Mouse (Mus musculus) liver, embryonic 14.5 days (tissue): ENCODE measurements around the gene Tmem143. TPM values are rescaled to one million over a fixed set of nuclear protein-coding genes. Genes with fewer than 3 reads are reported as not detected.
A peak's percentile ranks its signal among the peaks of the same experiment; 100 is the strongest.

Source experiments
- ATAC-seq: fragments of 200-750 bp; cut with Nextera tagmentation; 2 replicates; pipeline ENCODE4 v1.8.0; 2017; ENCODE audit warnings: moderate number of reproducible peaks, mild to moderate bottlenecking, moderate library complexity; ENCODE audit not compliant: insufficient read depth
- DNase-seq, 3 experiments: peaks; one replicate each; pipeline ENCODE4 v3.0.0-alpha.2; 2012 to 2013; ENCODE audit warnings: low read depth in 3 of 3, low spot score in 3 of 3
- H3K27ac ChIP-seq: fragments of 300-500 bp; sonication (generic); 2 replicates; pipeline ENCODE4 v1.5.1; 2014; ENCODE audit warnings: moderate library complexity, mild to moderate bottlenecking, control low read depth, inconsistent platforms
- H3K27me3 ChIP-seq: fragments of 300-500 bp; sonication (generic); 2 replicates; pipeline ENCODE4 v1.6.1; 2014; ENCODE audit warnings: mild to moderate bottlenecking, low read length, moderate library complexity; ENCODE audit not compliant: control insufficient read depth, insufficient read depth
- H3K36me3 ChIP-seq: fragments of 300-500 bp; sonication (generic); replicated peaks from 2 replicates; pipeline ENCODE4 v1.6.1; 2014; ENCODE audit warnings: low read depth; ENCODE audit not compliant: control insufficient read depth, insufficient read depth
- H3K4me1 ChIP-seq, 2 experiments: fragments of 200-500 bp in 1 of 2; fragments of 300-500 bp in 1 of 2; sonication (generic) in 1 of 2; replicated peaks; 2 replicates each; pipeline ENCODE4 v1.6.1; 2012 to 2014; ENCODE audit warnings: antibody characterized with exemption in 1 of 2, inconsistent platforms in 1 of 2, low read length in 1 of 2; ENCODE audit not compliant: control insufficient read depth in 2 of 2, insufficient read depth in 2 of 2
- H3K4me2 ChIP-seq: fragments of 300-500 bp; sonication (generic); 2 replicates; pipeline ENCODE4 v1.6.1; 2014; ENCODE audit warnings: low read depth, mild to moderate bottlenecking, control low read depth, moderate library complexity
- H3K4me3 ChIP-seq, 2 experiments: fragments of 200-500 bp in 1 of 2; fragments of 300-500 bp in 1 of 2; sonication (generic) in 1 of 2; 2 replicates each; pipeline ENCODE4 v1.5.1; 2012 to 2014; ENCODE audit warnings: low read depth in 2 of 2, low read length in 2 of 2, mild to moderate bottlenecking in 2 of 2, control low read depth in 1 of 2, inconsistent platforms in 1 of 2, moderate library complexity in 1 of 2; ENCODE audit not compliant: insufficient read depth in 1 of 2
- H3K9ac ChIP-seq: fragments of 300-500 bp; sonication (generic); replicated peaks from 2 replicates; pipeline ENCODE4 v1.6.1; 2014; ENCODE audit warnings: mild to moderate bottlenecking, control low read depth, moderate library complexity
- H3K9me3 ChIP-seq: fragments of 300-500 bp; sonication (generic); 2 replicates; pipeline ENCODE4 v1.6.1; 2016; ENCODE audit warnings: low read length, mixed read lengths; ENCODE audit not compliant: control insufficient read depth
- CTCF ChIP-seq: IDR thresholded peaks from 2 replicates; pipeline ENCODE4 v1.5.1; 2016; ENCODE audit warnings: antibody characterized with exemption, low read depth, control low read depth
- EP300 ChIP-seq: IDR thresholded peaks from 2 replicates; pipeline ENCODE4 v1.6.1; 2016; ENCODE audit warnings: antibody characterized with exemption, low read depth
- WGBS: fragments of 180-500 bp; shearing (Covaris S2); extraction: QIAGEN DNeasy Blood & Tissue Kit; methylation state at CpG from one replicate; pipeline ENCODE4 v1.1.7; 2014; ENCODE audit not compliant: insufficient replicate concordance; 5-methylcytosine and 5-hydroxymethylcytosine counted together
- polyA plus RNA-seq, 2 experiments: library from polyadenylated mRNA; depleted of rRNA in 1 of 2; stranded (reverse) in 1 of 2; unstranded in 1 of 2; fragments of >200 nt; fragmentation: Nextera tagmentation in 1 of 2; extraction: Ambion mirVana in 1 of 2; gene quantifications; 2 replicates each; pipeline versions ENCODE4 v1.2.1 to v1.2.3; 2012 to 2014

The Tmem143 gene
- polyA plus RNA-seq, 2 experiments: 2.4 to 8.6 TPM

DNA sequence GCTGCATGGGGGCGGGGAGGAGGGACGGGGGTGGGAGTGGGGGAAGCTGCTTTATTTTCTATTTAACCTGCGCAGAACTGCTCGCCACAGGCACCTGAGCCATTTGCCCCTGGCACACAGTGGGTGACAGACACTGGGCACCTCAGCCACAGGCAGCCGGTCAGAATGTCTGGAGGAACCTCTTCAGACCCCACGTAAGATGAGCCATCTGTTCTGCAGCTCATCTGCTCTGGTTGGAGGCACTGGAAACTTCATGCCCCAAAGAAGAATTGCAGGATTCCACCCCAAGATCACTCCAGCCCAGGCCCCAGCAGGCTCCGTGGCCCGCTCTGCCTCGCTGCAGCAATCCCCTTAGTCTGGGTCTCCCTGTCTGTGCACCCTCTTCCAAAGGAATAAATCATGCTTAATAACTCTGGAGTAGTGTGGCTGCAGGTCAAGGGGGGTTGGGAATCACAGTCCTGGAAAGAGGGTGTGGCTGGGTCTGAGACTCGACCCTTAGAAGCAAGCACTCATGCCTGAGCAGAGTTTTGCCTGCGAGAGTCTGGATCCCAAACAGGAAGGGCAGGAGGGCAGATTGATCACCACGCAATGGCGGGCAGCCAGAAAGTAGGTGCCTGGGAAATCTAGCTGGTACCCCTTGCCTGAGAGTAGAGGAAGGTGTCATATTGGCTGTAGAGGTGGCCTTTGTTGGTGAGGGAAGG is 20.4 kb downstream of the Tmem143 start:
- H3K4me1 ChIP-seq: peaks cover 9 to 26% of the 10 kb centered on the region in 2 experiments
- H3K27ac ChIP-seq: no peak overlapping the region
- no peak overlapping the region; the same call in 1 of the 2 replicates for H3K9ac ChIP-seq
- no peaks in the 10 kb centered on the region for H3K9me3 ChIP-seq
- ATAC-seq (no peak), DNase-seq (no peak)
- WGBS: 43% methylated on average over 13 of the region's 13 CpGs
- no peaks in the 10 kb centered on the region for H3K36me3 ChIP-seq
- no peak for TF ChIP-seq CTCF
- no peak for TF ChIP-seq EP300
- H3K4me2 ChIP-seq: peak overlapping the region; percentile 45
- peak overlapping the region in 1 of 2 experiments; percentile 28; a peak in 1 of 4 replicates for H3K4me3 ChIP-seq
- H3K27me3 ChIP-seq: no peaks in the 10 kb centered on the region

DNA sequence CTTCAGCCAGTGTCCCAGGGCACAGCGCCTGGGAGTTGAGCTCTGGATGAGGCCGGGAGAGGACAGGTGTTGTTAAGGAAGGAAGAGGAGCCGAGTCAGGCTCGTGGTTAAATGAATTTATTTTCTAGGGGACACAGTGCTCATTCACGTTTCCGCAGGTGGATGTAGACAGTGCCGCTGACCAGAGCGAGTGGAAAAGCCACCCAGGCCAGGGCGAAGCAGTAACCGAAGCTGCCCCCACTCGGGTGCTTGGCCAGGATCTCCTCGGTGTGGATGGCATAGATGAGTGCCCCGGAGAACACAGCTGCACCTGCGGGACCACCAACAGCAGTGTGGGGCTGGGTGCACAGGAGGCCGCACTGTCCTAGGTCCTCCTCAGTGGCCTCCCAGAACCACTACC is 21.2 kb downstream of the Tmem143 start:
- ATAC-seq: no peak
- WGBS: 75% methylated on average over 15 of the region's 15 CpGs

DNA sequence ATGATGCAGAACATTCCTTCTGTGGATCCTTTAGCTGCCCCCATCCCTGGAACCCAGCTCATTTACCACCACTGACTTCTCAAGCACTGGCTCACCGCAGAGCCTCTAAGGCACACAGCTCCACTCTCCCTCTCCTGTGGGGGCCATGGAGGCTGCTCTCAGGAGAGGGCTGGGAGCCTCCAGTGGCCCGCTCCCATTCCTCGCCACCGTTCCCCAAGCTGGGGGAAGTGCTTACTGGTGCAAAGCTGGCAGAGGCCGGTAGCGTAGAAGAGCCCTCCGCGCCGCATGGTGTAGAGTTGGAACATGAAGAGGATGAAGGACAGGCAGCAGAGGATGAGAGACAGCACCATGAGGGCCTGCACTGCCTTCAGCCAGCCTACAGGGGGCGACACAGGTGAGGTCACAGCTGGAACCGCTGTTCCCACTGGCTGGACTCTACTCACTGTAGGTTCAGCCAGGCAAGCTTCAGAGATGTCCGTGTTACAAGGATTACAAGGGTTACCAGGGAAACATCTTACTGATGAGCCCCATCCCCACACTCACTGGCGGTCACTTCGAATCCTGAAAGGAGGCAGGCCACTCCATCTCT is 22.4 kb downstream of the Tmem143 start:
- Histone ChIP-seq H3K9ac (no peak overlapping the region), H3K9me3 (no peaks in the 10 kb centered on the region), H3K4me3 (no peak overlapping the region), H3K36me3 (no peaks in the 10 kb centered on the region), H3K27ac (no peak overlapping the region), H3K27me3 (no peaks in the 10 kb centered on the region), H3K4me1 (peaks cover 22 to 38% of the 10 kb centered on the region in 2 experiments), H3K4me2 (peak overlapping the region; percentile 66)
- no peak for DNase-seq
- TF ChIP-seq EP300 (no peak), CTCF (peak; percentile 86)
- no peak for ATAC-seq
- 73% methylated on average over 14 of the region's 14 CpGs for WGBS

More for the DNA sequence above, 21.2 kb downstream of the Tmem143 start:
- DNase-seq: no peak
- peaks cover 17 to 34% of the 10 kb centered on the region in 2 experiments for H3K4me1 ChIP-seq
- H3K9ac ChIP-seq: no peak overlapping the region
- H3K27ac ChIP-seq: no peak overlapping the region
- no peak for TF ChIP-seq CTCF
- no peak for TF ChIP-seq EP300
- H3K27me3 ChIP-seq: no peaks in the 10 kb centered on the region
- no peaks in the 10 kb centered on the region for H3K9me3 ChIP-seq
- H3K4me2 ChIP-seq: no peak overlapping the region
- H3K4me3 ChIP-seq: no peak overlapping the region
- no peaks in the 10 kb centered on the region for H3K36me3 ChIP-seq

GRCm38 (mm10) chr7:45919761-45920160 is 23.0 kb downstream of the Tmem143 start:
- TF ChIP-seq CTCF (no peak), EP300 (no peak)
- DNase-seq (no peak), ATAC-seq (no peak)
- no peaks in the 10 kb centered on the region for H3K36me3 ChIP-seq
- no peaks in the 10 kb centered on the region for H3K9me3 ChIP-seq
- H3K27ac ChIP-seq: no peak overlapping the region
- peak overlapping the region; percentile 66 for H3K4me2 ChIP-seq
- WGBS: 52% methylated on average over 4 of the region's 4 CpGs
- peaks cover 22 to 41% of the 10 kb centered on the region in 2 experiments for H3K4me1 ChIP-seq
- no peaks in the 10 kb centered on the region for H3K27me3 ChIP-seq
- H3K9ac ChIP-seq: no peak overlapping the region
- H3K4me3 ChIP-seq: peak overlapping the region in 1 of 2 experiments; percentile 54; a peak in 3 of 4 replicates

- Histone ChIP-seq H3K9me3 (no peaks in the 10 kb centered on the region), H3K4me1 (peaks cover 22 to 41% of the 10 kb centered on the region in 2 experiments), H3K27me3 (no peaks in the 10 kb centered on the region), H3K27ac (peak overlapping the region; percentile 18), H3K9ac (peak overlapping the region; percentile 59), H3K36me3 (no peaks in the 10 kb centered on the region), H3K4me3 (peak overlapping the region; percentile 54 to 64), H3K4me2 (peak overlapping the region; percentile 66)
- ATAC-seq (no peak), DNase-seq (no peak)
- TF ChIP-seq EP300 (no peak), CTCF (no peak)
- 14% methylated on average over 9 of the region's 9 CpGs for WGBS
Measured at GRCm38 (mm10) chr7:45920583-45921241, 24.0 kb downstream of the Tmem143 start.
